ENCODE assay signal across 9 mouse cellular contexts in the genomic region with DNA sequence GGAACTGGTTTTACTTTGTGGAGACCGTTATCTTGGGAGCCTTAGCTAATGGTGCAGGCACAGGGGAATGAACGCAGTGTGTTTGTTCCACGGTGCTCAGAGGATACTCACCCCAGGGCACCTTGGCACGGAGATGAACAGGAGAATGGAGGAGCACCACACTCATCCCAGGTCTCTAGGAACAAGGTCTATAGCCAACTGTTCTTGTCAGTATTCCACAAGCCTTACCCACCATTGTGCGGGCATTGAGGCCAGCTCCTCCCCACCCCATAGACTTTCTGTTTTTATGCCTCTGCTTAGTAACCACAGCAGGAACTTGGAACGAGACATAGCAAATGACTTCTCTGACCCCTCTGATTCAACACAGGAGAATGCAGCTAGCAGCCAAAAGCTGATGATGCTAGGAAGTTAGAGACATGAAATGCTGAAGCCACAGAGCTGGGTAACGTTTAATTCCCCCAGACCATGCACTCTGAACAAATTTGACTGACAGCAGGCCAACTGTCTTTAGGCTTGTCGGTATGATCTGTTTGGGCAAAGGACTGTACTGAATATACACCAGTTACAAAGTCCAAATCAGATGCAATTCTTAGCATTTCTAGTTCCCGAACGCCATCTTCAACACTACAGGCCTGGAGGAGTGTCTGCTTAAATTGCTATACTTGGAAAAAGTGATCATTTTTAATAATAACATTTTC.
DNase-seq lines count a peak whose midpoint lies in the region; ATAC-seq lines count a peak whose summit lies in the region.
"Had no signal": no experiment of that assay in that cellular context is flagged by ENCODE, and none has a peak within 500 bp of the region (broad histone marks: within the 10 kb centered on the region; RNA-seq: fewer than 3 reads in every experiment).

No protein-coding gene starts in this region.

- no peak for ATAC-seq in heart, embryonic 14.5 days (ENCODE audit: insufficient number of reproducible peaks, insufficient read depth, low FRiP score, low read depth)
- ATAC-seq in limb, embryonic 13.5 days (ENCODE audit: low FRiP score, low read depth) = peak; percentile 38; the same call in 1 of the 2 replicates

- H3K36me3 ChIP-seq in heart, embryonic 14.5 days (ENCODE audit: control insufficient read depth, insufficient read depth, low read length) = no peaks in the 10 kb centered on the region
- no peaks in the 10 kb centered on the region for H3K36me3 ChIP-seq in limb, embryonic 13.5 days
- H3K36me3 ChIP-seq: embryonic facial prominence, embryonic 12.5 days had no signal

- H3K9me3 ChIP-seq in heart, embryonic 14.5 days (ENCODE audit: control insufficient read depth, low read length) = no peaks in the 10 kb centered on the region
- H3K9me3 ChIP-seq in limb, embryonic 13.5 days = no peaks in the 10 kb centered on the region
- H3K9me3 ChIP-seq: embryonic facial prominence, embryonic 12.5 days had no signal

- H3K4me3 ChIP-seq in heart, embryonic 14.5 days (ENCODE audit: control insufficient read depth in 1 of 2, insufficient read depth in 1 of 2, low read depth in 1 of 2, low read length in 2 of 2) = no peak overlapping the region
- H3K4me3 ChIP-seq in limb, embryonic 13.5 days = peak overlapping the region; percentile 1; the same call in 1 of the 2 replicates
- H3K4me3 ChIP-seq: embryonic facial prominence, embryonic 12.5 days had no signal

- peaks cover 3% of the 10 kb centered on the region in 2 experiments; a peak in 1 of 4 replicates for H3K4me1 ChIP-seq in heart, embryonic 14.5 days (ENCODE audit: control insufficient read depth in 2 of 2, insufficient read depth in 2 of 2, low read length in 2 of 2)
- peaks cover 11% of the 10 kb centered on the region for H3K4me1 ChIP-seq in limb, embryonic 13.5 days
- H3K4me1 ChIP-seq: embryonic facial prominence, embryonic 12.5 days had no signal

- DNase-seq in cerebellum, postnatal 14 days = peak; percentile 18 to 37
- no peak for DNase-seq in cerebellum, adult 9-11 months
- DNase-seq in adrenal gland, postnatal 25 days = peak; percentile 6
- peak; percentile 54 for DNase-seq in skeletal muscle tissue, adult 2 months (ENCODE audit: low read depth, low spot score)
- no peak for DNase-seq in thymus, postnatal 10 days (ENCODE audit: low spot score in 2 of 2)
- DNase-seq in right cerebral cortex, postnatal 14 days = no peak

- H3K27ac ChIP-seq in heart, embryonic 14.5 days (replicated peaks in 1 of 2; ENCODE audit: control insufficient read depth in 1 of 2, insufficient read depth in 1 of 2, low read depth in 2 of 2, low read length in 2 of 2) = peak overlapping the region; percentile 49 to 64
- peak overlapping the region; percentile 15; the same call in 1 of the 2 replicates for H3K27ac ChIP-seq in limb, embryonic 13.5 days
- H3K27ac ChIP-seq: embryonic facial prominence, embryonic 12.5 days had no signal

- no peaks in the 10 kb centered on the region for H3K27me3 ChIP-seq in heart, embryonic 14.5 days (ENCODE audit: control insufficient read depth, insufficient read depth, low read length)
- no peaks in the 10 kb centered on the region for H3K27me3 ChIP-seq in limb, embryonic 13.5 days
- H3K27me3 ChIP-seq: embryonic facial prominence, embryonic 12.5 days had no signal

- WGBS in heart, embryonic 14.5 days = 63% methylated on average over 10 of the region's 10 CpGs
- 52% methylated on average over 10 of the region's 10 CpGs for WGBS in limb, embryonic 13.5 days

- no peak overlapping the region for H3K4me2 ChIP-seq in heart, embryonic 14.5 days (ENCODE audit: low read length)
- H3K4me2 ChIP-seq in limb, embryonic 13.5 days (replicated peaks) = peak overlapping the region; percentile 49
- H3K4me2 ChIP-seq: embryonic facial prominence, embryonic 12.5 days had no signal

- no peak overlapping the region for H3K9ac ChIP-seq in heart, embryonic 14.5 days (ENCODE audit: low read length)
- H3K9ac ChIP-seq in limb, embryonic 13.5 days = no peak overlapping the region
- H3K9ac ChIP-seq: embryonic facial prominence, embryonic 12.5 days had no signal

Comparison
In these comparisons a context has a peak if more than half of its experiments do, and no peak if none do; other contexts are left out.
1. DNase-seq: peak in cerebellum, postnatal 14 days (2 of 2), adrenal gland, postnatal 25 days (single experiment) and skeletal muscle tissue, adult 2 months (single experiment); none in cerebellum, adult 9-11 months (single experiment), thymus, postnatal 10 days (0 of 2) and right cerebral cortex, postnatal 14 days (single experiment).